ENCODE assay signal across 13 mouse cellular contexts in the genomic region with DNA sequence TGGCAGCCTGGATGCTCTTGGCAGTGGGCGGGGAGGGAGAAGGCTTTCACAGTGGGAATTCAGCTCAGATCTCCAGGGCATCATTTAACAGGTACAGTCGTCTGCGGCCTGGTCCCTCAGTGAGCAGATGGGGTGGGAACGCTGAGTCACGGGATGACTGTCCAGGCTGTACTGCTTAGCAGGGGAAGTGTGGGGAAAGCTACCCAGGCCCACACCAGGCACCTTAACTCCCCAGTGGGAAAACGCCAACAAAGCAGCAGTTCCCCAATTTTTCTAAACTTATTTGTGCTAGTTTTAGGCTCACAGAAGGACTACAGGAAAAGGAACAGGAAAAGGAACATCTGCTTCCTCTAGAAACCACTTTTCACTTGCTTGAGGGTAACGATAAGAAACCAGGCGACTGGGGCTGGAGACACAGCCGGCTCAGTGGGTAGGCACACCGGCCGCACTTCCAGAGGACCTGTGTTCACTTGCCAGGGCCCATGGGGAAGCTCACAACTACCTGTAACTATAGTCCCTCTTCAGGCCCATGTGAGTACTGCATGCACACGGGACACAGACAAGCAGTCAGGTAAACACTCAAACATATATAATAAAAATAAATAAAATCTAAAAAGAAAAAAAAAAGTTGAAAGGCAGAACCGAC.
DNase-seq lines count a peak whose midpoint lies in the region; ATAC-seq and TF ChIP-seq lines count a peak whose summit lies in the region.
"Had no signal": no experiment of that assay in that cellular context is flagged by ENCODE, and none has a peak within 500 bp of the region (broad histone marks: within the 10 kb centered on the region; RNA-seq: fewer than 3 reads in every experiment).

No protein-coding gene starts in this region.

- no peaks in the 10 kb centered on the region for H3K9me3 ChIP-seq in forebrain, embryonic 11.5 days (ENCODE audit: control insufficient read depth, low read length)
- H3K9me3 ChIP-seq: forebrain, embryonic 13.5 days; heart, embryonic 13.5 days; intestine, embryonic 15.5 days had no signal

- H3K36me3 ChIP-seq in forebrain, embryonic 11.5 days (ENCODE audit: control insufficient read depth, insufficient read depth, low read length) = no peaks in the 10 kb centered on the region

- H3K4me2 ChIP-seq in forebrain, embryonic 11.5 days (ENCODE audit: low read depth, low read length, severe bottlenecking) = no peak overlapping the region
- H3K4me2 ChIP-seq: forebrain, embryonic 13.5 days; heart, embryonic 13.5 days; intestine, embryonic 15.5 days had no signal

- WGBS in forebrain, embryonic 11.5 days = 90% methylated on average over 13 of the region's 13 CpGs

- DNase-seq in CD4-positive, CD25-positive, alpha-beta regulatory T cell, adult 2 months (ENCODE audit: low read depth, low spot score) = peak; percentile 51
- no peak for DNase-seq in layer of hippocampus, adult 2 months (ENCODE audit: low spot score in 2 of 2)
- DNase-seq in layer of hippocampus, postnatal 36 days = no peak
- DNase-seq in 3T3-L1 (ENCODE audit: low read depth, low spot score) = peak; percentile 36
- DNase-seq in induced T-regulatory cell, adult 2 months (ENCODE audit: low read depth) = peak; percentile 50
- no peak for DNase-seq in spleen, postnatal 4 days (ENCODE audit: low spot score in 2 of 2)
- DNase-seq in forebrain, embryonic 11.5 days (ENCODE audit: low spot score) = no peak
- DNase-seq: left cerebral cortex, postnatal 4 days; right cerebral cortex, postnatal 4 days had no signal

- peak; percentile 67 for TF ChIP-seq CTCF in layer of hippocampus, adult 2 months (conservative IDR thresholded peaks at IDR 0.05)

- H3K4me3 ChIP-seq in layer of hippocampus, adult 2 months = no peak overlapping the region
- no peak overlapping the region for H3K4me3 ChIP-seq in forebrain, embryonic 11.5 days (ENCODE audit: low read depth, low read length)
- H3K4me3 ChIP-seq: forebrain, embryonic 13.5 days; heart, embryonic 13.5 days; intestine, embryonic 15.5 days had no signal

- H3K9ac ChIP-seq in forebrain, embryonic 11.5 days (ENCODE audit: low read length) = no peak overlapping the region
- H3K9ac ChIP-seq: forebrain, embryonic 13.5 days; heart, embryonic 13.5 days; intestine, embryonic 15.5 days had no signal

- H3K27ac ChIP-seq in layer of hippocampus, adult 2 months = no peak overlapping the region
- no peak overlapping the region for H3K27ac ChIP-seq in forebrain, embryonic 11.5 days (ENCODE audit: low read depth, low read length)
- H3K27ac ChIP-seq: forebrain, embryonic 13.5 days; heart, embryonic 13.5 days; intestine, embryonic 15.5 days had no signal

- no peak for ATAC-seq in CD4-positive, CD25-positive, alpha-beta regulatory T cell, adult 4 months
- no peak for ATAC-seq in forebrain, embryonic 11.5 days (replicated peaks; ENCODE audit: low FRiP score)
- ATAC-seq: forebrain, embryonic 13.5 days; intestine, embryonic 15.5 days had no signal

- no peaks in the 10 kb centered on the region for H3K4me1 ChIP-seq in forebrain, embryonic 11.5 days (replicated peaks; ENCODE audit: control insufficient read depth, insufficient read depth, low read length)
- H3K4me1 ChIP-seq: forebrain, embryonic 13.5 days; heart, embryonic 13.5 days; intestine, embryonic 15.5 days had no signal

- H3K27me3 ChIP-seq in forebrain, embryonic 11.5 days (ENCODE audit: control insufficient read depth, insufficient read depth, low read length) = no peaks in the 10 kb centered on the region
- H3K27me3 ChIP-seq: forebrain, embryonic 13.5 days; heart, embryonic 13.5 days; intestine, embryonic 15.5 days had no signal

Comparison
In these comparisons a context has a peak if more than half of its experiments do, and no peak if none do; other contexts are left out.
1. DNase-seq: peak in CD4-positive, CD25-positive, alpha-beta regulatory T cell, adult 2 months (single experiment), 3T3-L1 (single experiment) and induced T-regulatory cell, adult 2 months (single experiment); none in layer of hippocampus, adult 2 months (0 of 2), layer of hippocampus, postnatal 36 days (0 of 2), spleen, postnatal 4 days (0 of 2) and forebrain, embryonic 11.5 days (single experiment).